Mouse (Mus musculus) hindbrain, postnatal 0 days (tissue): ENCODE measurements around the gene Gm5426. TPM values are rescaled to one million over a fixed set of nuclear protein-coding genes. Genes with fewer than 3 reads are reported as not detected.

Experiments used
- ATAC-seq: fragments of 200-750 bp; cut with Nextera tagmentation; 2 replicates; pipeline ENCODE4 v1.8.0; 2017; ENCODE audit warnings: mild to moderate bottlenecking, moderate TSS enrichment, moderate library complexity
- DNase-seq: peaks from one replicate; pipeline ENCODE4 v3.0.0-alpha.2; 2015; ENCODE audit warnings: low spot score
- H3K27ac ChIP-seq: fragments of 300-500 bp; sonication (generic); 2 replicates; pipeline ENCODE4 v1.5.1; 2014; ENCODE audit warnings: mild to moderate bottlenecking
- H3K27me3 ChIP-seq: fragments of 300-500 bp; sonication (generic); 2 replicates; pipeline ENCODE4 v1.6.1; 2014; ENCODE audit warnings: low read length, mixed read lengths; ENCODE audit not compliant: insufficient read depth
- H3K36me3 ChIP-seq: fragments of 300-500 bp; sonication (generic); 2 replicates; pipeline ENCODE4 v1.6.1; 2014; ENCODE audit warnings: low read length, mixed read lengths; ENCODE audit not compliant: insufficient read depth
- H3K4me1 ChIP-seq: fragments of 300-500 bp; sonication (generic); 2 replicates; pipeline ENCODE4 v1.6.1; 2014; ENCODE audit warnings: antibody characterized with exemption, low read length, mixed read lengths; ENCODE audit not compliant: insufficient read depth
- H3K4me2 ChIP-seq: fragments of 300-500 bp; sonication (generic); 2 replicates; pipeline ENCODE4 v1.6.1; 2014; ENCODE audit warnings: low read depth, mild to moderate bottlenecking, low read length, moderate library complexity, mixed read lengths
- H3K4me3 ChIP-seq: fragments of 300-500 bp; sonication (generic); 2 replicates; pipeline ENCODE4 v1.5.1; 2014; ENCODE audit warnings: low read length
- H3K9ac ChIP-seq: fragments of 300-500 bp; sonication (generic); replicated peaks from 2 replicates; pipeline ENCODE4 v1.6.1; 2014; ENCODE audit warnings: mild to moderate bottlenecking, low read length, moderate library complexity, mixed read lengths
- H3K9me3 ChIP-seq: fragments of 300-500 bp; sonication (generic); 2 replicates; pipeline ENCODE4 v1.6.1; 2016; ENCODE audit warnings: low read length, mixed read lengths
- CTCF ChIP-seq: IDR thresholded peaks from 2 replicates; pipeline ENCODE4 v1.5.1; 2016; ENCODE audit warnings: antibody characterized with exemption, control low read depth, low read depth
- WGBS: fragments of 180-500 bp; shearing (Covaris S2); extraction: QIAGEN DNeasy Blood & Tissue Kit; methylation state at CpG from one replicate; pipeline ENCODE4 v1.1.7; 2014; 5-methylcytosine and 5-hydroxymethylcytosine counted together
- polyA plus RNA-seq: library from polyadenylated mRNA; unstranded; fragments of >200 nt; fragmentation: Nextera tagmentation; extraction: Ambion mirVana; gene quantifications from 2 replicates; pipeline ENCODE4 v1.2.1, GENCODE M21; 2015
- total RNA-seq: library from RNA; depleted of rRNA; stranded (reverse); fragments of >200 nt; gene quantifications from 2 replicates; pipeline ENCODE4 v1.2.3, GENCODE M21; 2014

Gene Gm5426
- total and polyA plus RNA-seq, 2 experiments from 2014 or later: not detected

GRCm38 (mm10) chr10:96104158-96104557 lies 32.2 kb upstream of the Gm5426 start:
- ATAC-seq: no peak
- WGBS: 43% methylated on average over 3 of the region's 3 CpGs

GRCm38 (mm10) chr10:96104624-96105023 lies 31.8 kb upstream of the Gm5426 start:
- Histone ChIP-seq H3K9ac (no peak overlapping the region), H3K27me3 (no peaks in the 10 kb centered on the region), H3K9me3 (no peaks in the 10 kb centered on the region), H3K4me1 (no peaks in the 10 kb centered on the region), H3K36me3 (no peaks in the 10 kb centered on the region), H3K27ac (no peak overlapping the region), H3K4me3 (no peak overlapping the region), H3K4me2 (no peak overlapping the region)
- WGBS: 85% methylated on average over 4 of the region's 4 CpGs
- ATAC-seq (no peak), DNase-seq (no peak)
- no peak for TF ChIP-seq CTCF

More at GRCm38 (mm10) chr10:96104158-96104557, 32.2 kb upstream of the Gm5426 start:
- no peak overlapping the region for H3K4me2 ChIP-seq
- no peaks in the 10 kb centered on the region for H3K4me1 ChIP-seq
- no peaks in the 10 kb centered on the region for H3K9me3 ChIP-seq
- no peak overlapping the region for H3K9ac ChIP-seq
- H3K36me3 ChIP-seq: no peaks in the 10 kb centered on the region
- H3K4me3 ChIP-seq: no peak overlapping the region
- no peaks in the 10 kb centered on the region for H3K27me3 ChIP-seq
- DNase-seq: peak; percentile 37
- TF ChIP-seq CTCF: peak; percentile 37; the same call in 1 of the 2 replicates
- H3K27ac ChIP-seq: no peak overlapping the region

DNA sequence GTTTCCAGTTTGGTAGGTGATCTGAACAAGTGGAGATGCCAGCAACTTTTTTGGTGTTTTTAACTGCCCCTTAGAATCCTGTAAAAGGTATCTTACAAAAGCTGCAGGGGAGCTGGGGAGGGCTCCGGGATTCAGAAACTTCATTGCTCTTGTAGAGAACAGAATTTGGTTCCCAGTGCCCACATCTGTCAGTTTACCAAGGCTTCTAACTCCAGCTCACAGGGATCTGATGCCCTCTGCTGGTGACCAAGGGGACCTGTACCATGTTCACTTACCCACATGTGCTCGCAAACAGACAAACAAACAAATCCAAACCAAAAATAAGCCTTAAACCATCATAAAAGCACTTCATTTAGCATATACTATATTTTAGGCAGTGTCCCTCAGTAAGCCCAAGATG lies 31.3 kb upstream of the Gm5426 start:
- TF ChIP-seq CTCF: peak; percentile 47
- DNase-seq (no peak), ATAC-seq (no peak)
- no peaks in the 10 kb centered on the region for H3K9me3 ChIP-seq
- no peaks in the 10 kb centered on the region for H3K36me3 ChIP-seq
- H3K27ac ChIP-seq: no peak overlapping the region
- no peak overlapping the region for H3K4me3 ChIP-seq
- no peak overlapping the region for H3K9ac ChIP-seq
- no peaks in the 10 kb centered on the region for H3K27me3 ChIP-seq
- WGBS: 87% methylated on average over 2 of the region's 2 CpGs
- no peaks in the 10 kb centered on the region for H3K4me1 ChIP-seq
- no peak overlapping the region for H3K4me2 ChIP-seq

DNA sequence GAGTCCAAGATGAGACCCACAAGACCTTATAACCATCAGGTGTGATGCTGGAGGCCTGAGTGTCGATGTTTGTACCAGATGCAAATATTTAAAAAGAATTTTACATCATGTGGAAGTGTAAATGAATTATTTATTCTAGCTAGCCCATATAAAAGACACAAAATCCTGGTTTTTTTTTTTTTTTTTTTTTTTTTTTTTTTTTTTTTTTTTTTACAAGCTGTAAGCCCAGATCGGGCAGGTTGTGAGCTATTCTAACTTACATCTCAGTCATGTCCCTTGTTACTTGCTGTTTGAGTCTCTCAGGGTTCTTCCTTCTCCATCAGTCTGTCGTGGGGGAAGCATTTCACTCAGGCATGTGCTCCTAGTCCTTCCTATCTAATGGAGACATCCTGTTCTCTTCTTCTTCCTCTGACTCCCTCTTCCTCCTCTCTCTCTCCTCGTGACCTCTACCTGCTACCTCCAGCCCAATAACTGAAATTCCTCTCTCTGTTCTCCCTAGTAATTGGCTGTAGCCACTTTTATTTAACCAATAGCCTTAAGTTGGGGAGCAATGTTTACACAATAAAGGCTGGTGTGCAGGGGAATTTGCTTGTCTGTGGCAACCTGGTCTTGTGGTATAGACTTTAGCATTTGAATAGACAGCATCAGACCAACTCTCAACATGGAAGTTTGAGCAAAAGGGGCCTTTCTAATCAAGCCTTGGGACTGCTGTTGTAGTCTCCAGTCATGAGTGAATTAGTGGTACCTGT lies 29.3 kb upstream of the Gm5426 start:
- TF ChIP-seq CTCF: no peak

GRCm38 (mm10) chr10:96107825-96108224 lies 28.6 kb upstream of the Gm5426 start:
- Histone ChIP-seq H3K9me3 (no peaks in the 10 kb centered on the region), H3K27ac (no peak overlapping the region), H3K4me3 (no peak overlapping the region), H3K27me3 (no peaks in the 10 kb centered on the region), H3K4me1 (no peaks in the 10 kb centered on the region), H3K9ac (no peak overlapping the region), H3K36me3 (no peaks in the 10 kb centered on the region), H3K4me2 (no peak overlapping the region)
- DNase-seq (no peak), ATAC-seq (no peak)
- no peak for TF ChIP-seq CTCF
- 69% methylated on average over 1 of the region's 1 CpGs for WGBS

More for the DNA sequence above, 29.3 kb upstream of the Gm5426 start:
- H3K9ac ChIP-seq: no peak overlapping the region
- no peak overlapping the region for H3K27ac ChIP-seq
- no peaks in the 10 kb centered on the region for H3K27me3 ChIP-seq
- DNase-seq (no peak), ATAC-seq (no peak)
- H3K36me3 ChIP-seq: no peaks in the 10 kb centered on the region
- H3K4me3 ChIP-seq: no peak overlapping the region
- no peaks in the 10 kb centered on the region for H3K9me3 ChIP-seq
- 72% methylated on average over 4 of the region's 4 CpGs for WGBS
- H3K4me2 ChIP-seq: no peak overlapping the region
- H3K4me1 ChIP-seq: no peaks in the 10 kb centered on the region

GRCm38 (mm10) chr10:96115325-96115724 lies 21.1 kb upstream of the Gm5426 start:
- no peak overlapping the region for H3K27ac ChIP-seq
- DNase-seq: no peak
- WGBS: 94% methylated on average over 3 of the region's 3 CpGs
- no peak overlapping the region for H3K4me2 ChIP-seq
- TF ChIP-seq CTCF: no peak
- no peaks in the 10 kb centered on the region for H3K9me3 ChIP-seq
- no peaks in the 10 kb centered on the region for H3K36me3 ChIP-seq
- no peaks in the 10 kb centered on the region for H3K27me3 ChIP-seq
- H3K4me3 ChIP-seq: no peak overlapping the region
- H3K4me1 ChIP-seq: no peaks in the 10 kb centered on the region
- ATAC-seq: no peak
- no peak overlapping the region for H3K9ac ChIP-seq

DNA sequence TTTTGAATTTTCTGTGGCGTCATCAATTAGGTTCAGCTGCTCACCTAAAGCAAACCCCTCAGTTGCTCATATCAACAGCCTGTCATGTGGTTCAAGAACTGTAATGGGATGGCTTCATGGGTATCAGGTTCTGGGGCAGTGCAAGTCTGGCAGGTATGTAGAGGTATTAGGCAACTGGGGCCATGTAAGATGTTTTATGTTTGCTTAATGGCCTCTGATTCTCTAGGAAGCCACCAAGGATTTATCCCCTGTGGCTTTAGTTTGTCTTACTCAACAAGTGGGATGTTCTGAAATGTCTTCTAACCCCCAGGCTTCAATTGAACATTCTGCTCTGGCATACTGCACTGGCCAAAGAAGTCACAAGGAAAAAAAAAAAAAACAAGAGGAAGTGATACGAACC lies 15.6 kb upstream of the Gm5426 start:
- Histone ChIP-seq H3K27ac (no peak overlapping the region), H3K36me3 (no peaks in the 10 kb centered on the region), H3K9me3 (no peaks in the 10 kb centered on the region), H3K27me3 (no peaks in the 10 kb centered on the region), H3K4me1 (no peaks in the 10 kb centered on the region), H3K4me3 (no peak overlapping the region), H3K4me2 (no peak overlapping the region), H3K9ac (no peak overlapping the region)
- ATAC-seq (no peak), DNase-seq (no peak)
- no peak for TF ChIP-seq CTCF
- 75% methylated on average over 2 of the region's 2 CpGs for WGBS
